Mouse (Mus musculus) hindlimb bud, embryonic 11.5 days (tissue): ENCODE data around the gene Nup54.

Experiments used
- DNase-seq: peaks from one replicate; pipeline ENCODE4 v3.0.0-alpha.2; 2012; ENCODE audit warnings: low read depth, low spot score; ENCODE audit errors: extremely low spot score

The Nup54 gene

GRCm38 (mm10) chr5:92413271-92413981 lies 21.6 kb downstream of the Nup54 start:
- DNase-seq, result no peak

GRCm38 (mm10) chr5:92411461-92412140 lies 23.4 kb downstream of the Nup54 start:
- no peak for DNase-seq

GRCm38 (mm10) chr5:92410486-92410885 lies 24.5 kb downstream of the Nup54 start:
- no peak for DNase-seq

GRCm38 (mm10) chr5:92409361-92410155 lies 25.5 kb downstream of the Nup54 start:
- no peak for DNase-seq

GRCm38 (mm10) chr5:92404400-92404678 lies 30.7 kb downstream of the Nup54 start:
- DNase-seq, result peak; percentile 73

GRCm38 (mm10) chr5:92403562-92404399 lies 31.2 kb downstream of the Nup54 start:
- no peak for DNase-seq

GRCm38 (mm10) chr5:92402816-92403215 lies 32.2 kb downstream of the Nup54 start:
- no peak for DNase-seq

GRCm38 (mm10) chr5:92398153-92398552 lies 36.9 kb downstream of the Nup54 start:
- peak; percentile 90 for DNase-seq

GRCm38 (mm10) chr5:92396476-92396875 lies 38.5 kb downstream of the Nup54 start:
- no peak for DNase-seq

- DNase-seq, result no peak
Measured at GRCm38 (mm10) chr5:92395764-92396163, 39.3 kb downstream of the Nup54 start.

- no peak for DNase-seq
Measured at GRCm38 (mm10) chr5:92393863-92394262, 41.2 kb downstream of the Nup54 start.

GRCm38 (mm10) chr5:92392542-92392941 lies 42.5 kb downstream of the Nup54 start:
- DNase-seq, result no peak

GRCm38 (mm10) chr5:92390615-92391014 lies 44.4 kb downstream of the Nup54 start:
- DNase-seq, result no peak

- no peak for DNase-seq
Measured at GRCm38 (mm10) chr5:92389977-92390376, 45.0 kb downstream of the Nup54 start.

- DNase-seq, result no peak
Measured at GRCm38 (mm10) chr5:92387433-92387832, 47.6 kb downstream of the Nup54 start.

- DNase-seq, result no peak
Measured at GRCm38 (mm10) chr5:92386643-92387042, 48.4 kb downstream of the Nup54 start.

GRCm38 (mm10) chr5:92386102-92386501 lies 48.9 kb downstream of the Nup54 start:
- DNase-seq, result no peak

- DNase-seq, result no peak
Measured at GRCm38 (mm10) chr5:92384855-92385254, 50.2 kb downstream of the Nup54 start.

GRCm38 (mm10) chr5:92383747-92384146 lies 51.3 kb downstream of the Nup54 start:
- no peak for DNase-seq

- no peak for DNase-seq
Measured at GRCm38 (mm10) chr5:92382349-92382679, 52.7 kb downstream of the Nup54 start.
